In the genomic region with DNA sequence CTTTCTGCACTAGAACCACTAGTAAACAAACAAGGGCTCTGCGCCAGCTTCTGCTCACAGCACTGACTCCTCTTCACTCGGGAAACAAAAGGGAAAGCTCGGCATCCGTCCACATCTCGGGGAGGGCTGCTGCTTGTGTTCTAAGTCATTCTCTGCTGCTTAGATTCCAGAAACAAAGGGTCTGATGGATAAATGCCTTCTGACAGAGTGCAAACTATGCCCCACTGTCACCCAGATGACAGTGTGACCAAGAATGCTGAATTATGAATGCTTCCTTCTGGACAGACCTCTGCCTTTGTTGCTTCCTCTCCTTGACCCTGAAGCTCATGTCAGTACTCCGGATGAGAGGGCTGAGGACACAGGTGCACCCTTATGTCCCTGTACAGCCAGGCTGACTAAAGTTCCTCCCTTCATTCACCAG, we compare ENCODE assay signal across 8 mouse cellular contexts.
DNase-seq lines count a peak whose midpoint lies in the region.
"Had no signal": no experiment of that assay in that cellular context is flagged by ENCODE, and none has a peak within 500 bp of the region (broad histone marks: within the 10 kb centered on the region; RNA-seq: fewer than 3 reads in every experiment).

No protein-coding gene starts in this region.

- DNase-seq in ovary, postnatal 36 days (ENCODE audit: low spot score): peak; percentile 16
- no peak for DNase-seq in ovary, postnatal 10 days (ENCODE audit: low spot score)
- DNase-seq in cerebellum, adult 9-11 months: peak; percentile 83
- peak; percentile 27 for DNase-seq in kidney, adult 9 months
- no peak for DNase-seq in midbrain, embryonic 10.5 days (ENCODE audit: low spot score)
- DNase-seq in thymus, postnatal 4 days: no peak
- no peak for DNase-seq in c-Kit-positive CD71-positive TER-119-positive erythroid progenitor cells, embryonic 14.5 days (ENCODE audit: low spot score)

- no peaks in the 10 kb centered on the region for H3K9me3 ChIP-seq in midbrain, embryonic 10.5 days (replicated peaks)
- H3K9me3 ChIP-seq: limb, embryonic 13.5 days had no signal

- 48% methylated on average over 6 of the region's 6 CpGs for WGBS in midbrain, embryonic 10.5 days

- 0 out of 2 replicates have a peak overlapping the region, but pooled peaks have one; percentile 59 for H3K27ac ChIP-seq in midbrain, embryonic 10.5 days (replicated peaks)
- H3K27ac ChIP-seq: limb, embryonic 13.5 days had no signal

- H3K36me3 ChIP-seq in midbrain, embryonic 10.5 days: no peaks in the 10 kb centered on the region
- H3K36me3 ChIP-seq: limb, embryonic 13.5 days had no signal

- peaks cover 5% of the 10 kb centered on the region for H3K4me1 ChIP-seq in midbrain, embryonic 10.5 days
- H3K4me1 ChIP-seq: limb, embryonic 13.5 days had no signal

- no peaks in the 10 kb centered on the region for H3K27me3 ChIP-seq in midbrain, embryonic 10.5 days (ENCODE audit: low read depth, poor library complexity, severe bottlenecking)
- H3K27me3 ChIP-seq: limb, embryonic 13.5 days had no signal

- H3K4me3 ChIP-seq in midbrain, embryonic 10.5 days: no peak overlapping the region
- H3K4me3 ChIP-seq: limb, embryonic 13.5 days had no signal

Comparison
In these comparisons a context has a peak if more than half of its experiments do, and no peak if none do; other contexts are left out.
1. DNase-seq: peak in ovary, postnatal 36 days (single experiment), cerebellum, adult 9-11 months (single experiment) and kidney, adult 9 months (single experiment); none in ovary, postnatal 10 days (single experiment), midbrain, embryonic 10.5 days (single experiment), thymus, postnatal 4 days (single experiment) and c-Kit-positive CD71-positive TER-119-positive erythroid progenitor cells, embryonic 14.5 days (single experiment).